8 mouse cellular contexts compared by ENCODE assay signal in the genomic region with DNA sequence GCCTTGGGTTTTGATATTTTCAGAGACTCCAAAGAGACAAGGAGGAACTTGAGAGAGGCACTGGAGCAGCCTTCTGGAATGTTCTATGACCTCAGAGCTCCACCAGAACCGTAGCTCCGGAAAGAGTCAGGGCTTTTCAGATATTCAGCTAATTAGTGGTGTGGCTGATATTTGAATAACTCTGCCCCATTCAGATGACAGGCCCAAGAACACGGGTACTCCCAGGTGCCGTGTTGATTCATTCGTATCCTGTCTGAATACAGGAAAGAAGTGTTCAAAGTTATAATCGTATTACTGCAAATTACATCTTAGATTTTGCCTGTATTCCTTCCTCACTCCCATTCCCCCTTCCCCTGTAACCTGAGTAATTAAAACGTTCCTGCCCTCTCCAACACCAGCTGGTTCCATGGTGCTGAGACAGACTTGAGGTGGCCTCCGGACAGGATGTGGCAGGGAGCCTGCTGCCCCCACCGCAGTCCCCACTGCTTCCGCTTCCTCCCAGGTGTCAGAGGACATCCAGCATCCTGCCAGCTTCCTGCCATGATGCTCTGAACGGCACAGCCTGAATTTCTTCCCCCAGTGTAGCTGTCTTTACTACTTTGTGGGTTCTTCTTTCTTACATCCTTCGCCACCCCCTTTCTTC. TPM values are rescaled to one million over a fixed set of nuclear protein-coding genes. Genes with fewer than 3 reads are reported as not detected.
DNase-seq lines count a peak whose midpoint lies in the region; ATAC-seq lines count a peak whose summit lies in the region.

No protein-coding gene starts in this region.

- ATAC-seq in kidney, embryonic 16.5 days (ENCODE audit: low FRiP score, low TSS enrichment): 0 out of 2 replicates have a peak, but pooled peaks have one; percentile 59

- no peak overlapping the region; the same call in 1 of the 2 replicates for H3K4me3 ChIP-seq in embryonic facial prominence, embryonic 10.5 days
- no peak overlapping the region for H3K4me3 ChIP-seq in kidney, embryonic 16.5 days (ENCODE audit: low read length)
- peak overlapping the region; percentile 77 for H3K4me3 ChIP-seq in megakaryocyte, embryonic 14.5 days (replicated peaks)

- H3K27ac ChIP-seq in embryonic facial prominence, embryonic 10.5 days (replicated peaks): peak overlapping the region; percentile 73
- peak overlapping the region; percentile 69; the same call in 1 of the 2 replicates for H3K27ac ChIP-seq in kidney, embryonic 16.5 days (ENCODE audit: low read length)

- H3K9me3 ChIP-seq in embryonic facial prominence, embryonic 10.5 days: no peaks in the 10 kb centered on the region
- no peaks in the 10 kb centered on the region for H3K9me3 ChIP-seq in kidney, embryonic 16.5 days (ENCODE audit: low read length)
- no peaks in the 10 kb centered on the region for H3K9me3 ChIP-seq in megakaryocyte, embryonic 14.5 days

- DNase-seq in CD4-positive helper T cell, adult 2 months (ENCODE audit: low read depth, low spot score): peak; percentile 79
- DNase-seq in embryonic facial prominence, embryonic 10.5 days (ENCODE audit: low spot score): peak; percentile 63
- DNase-seq in cerebellum, adult 9-11 months: no peak
- DNase-seq in cerebellum, adult 8-10 months: no peak
- no peak for DNase-seq in ovary, postnatal 14 days (ENCODE audit: low spot score)
- DNase-seq in gastrocnemius, postnatal 36 days: no peak

- WGBS in embryonic facial prominence, embryonic 10.5 days: 59% methylated on average over 12 of the region's 12 CpGs
- 42% methylated on average over 12 of the region's 12 CpGs for WGBS in kidney, embryonic 16.5 days

- no peak overlapping the region for H3K9ac ChIP-seq in kidney, embryonic 16.5 days (replicated peaks; ENCODE audit: low read length)

- H3K4me2 ChIP-seq in kidney, embryonic 16.5 days (replicated peaks; ENCODE audit: low read depth, low read length): no peak overlapping the region

- peaks cover 35% of the 10 kb centered on the region for H3K4me1 ChIP-seq in embryonic facial prominence, embryonic 10.5 days
- H3K4me1 ChIP-seq in kidney, embryonic 16.5 days (ENCODE audit: insufficient read depth, low read length): 0 out of 2 replicates have a peak, but pooled peaks cover 8% of the 10 kb centered on the region
- peaks cover 35% of the 10 kb centered on the region for H3K4me1 ChIP-seq in megakaryocyte, embryonic 14.5 days

- intact Hi-C loops in gastrocnemius, postnatal 36 days (cut with DNase I): no loop called here

- no peaks in the 10 kb centered on the region for H3K36me3 ChIP-seq in embryonic facial prominence, embryonic 10.5 days (replicated peaks)
- H3K36me3 ChIP-seq in kidney, embryonic 16.5 days (ENCODE audit: insufficient read depth, low read length): no peaks in the 10 kb centered on the region
- H3K36me3 ChIP-seq in megakaryocyte, embryonic 14.5 days (replicated peaks; ENCODE audit: low read length): no peaks in the 10 kb centered on the region

- no peaks in the 10 kb centered on the region for H3K27me3 ChIP-seq in embryonic facial prominence, embryonic 10.5 days (replicated peaks; ENCODE audit: low read depth, poor library complexity, severe bottlenecking)
- no peaks in the 10 kb centered on the region for H3K27me3 ChIP-seq in kidney, embryonic 16.5 days (ENCODE audit: insufficient read depth, low read length)
- H3K27me3 ChIP-seq in megakaryocyte, embryonic 14.5 days (replicated peaks): peaks cover 23% of the 10 kb centered on the region

RNA-seq across cellular contexts. Expression of a gene that starts 36.8 kb away (rescaled TPM):
- 79.1 and 86.2 TPM in 2 replicates for polyA plus RNA-seq in embryonic facial prominence, embryonic 10.5 days (2016; fragmentation: Nextera tagmentation; extraction: Ambion mirVana)
- 54.5 and 60.7 TPM in 2 replicates for polyA plus RNA-seq in kidney, embryonic 16.5 days (2015; fragmentation: Nextera tagmentation; extraction: Ambion mirVana)
- polyA plus RNA-seq in megakaryocyte, embryonic 14.5 days (2012; ENCODE audit: insufficient read depth, low replicate concordance): 2.9 TPM in 1 of 2 replicates, not detected in the other
- 1 to 10 TPM; 6.3 to 7.1 TPM for total RNA-seq in gastrocnemius, postnatal 36 days (2021)

RNA-seq across cellular contexts. Expression of a gene that starts 37.4 kb away (rescaled TPM):
- 32.6 and 35.8 TPM in 2 replicates for polyA plus RNA-seq in embryonic facial prominence, embryonic 10.5 days (2016; fragmentation: Nextera tagmentation; extraction: Ambion mirVana)
- 24.9 and 28.0 TPM in 2 replicates for polyA plus RNA-seq in kidney, embryonic 16.5 days (2015; fragmentation: Nextera tagmentation; extraction: Ambion mirVana)
- polyA plus RNA-seq in megakaryocyte, embryonic 14.5 days (2012; ENCODE audit: insufficient read depth, low replicate concordance): 33.2 and 37.0 TPM in 2 replicates
- total RNA-seq in gastrocnemius, postnatal 36 days (2021): 10 to 100 TPM; 10.5 to 11.7 TPM

RNA-seq across cellular contexts. Expression of a gene that starts 59.5 kb away (rescaled TPM):
- polyA plus RNA-seq in embryonic facial prominence, embryonic 10.5 days (2016; fragmentation: Nextera tagmentation; extraction: Ambion mirVana): 0.35 and 0.82 TPM in 2 replicates
- 2.8 and 3.2 TPM in 2 replicates for polyA plus RNA-seq in kidney, embryonic 16.5 days (2015; fragmentation: Nextera tagmentation; extraction: Ambion mirVana)
- not detected in 2 replicates for polyA plus RNA-seq in megakaryocyte, embryonic 14.5 days (2012; ENCODE audit: insufficient read depth, low replicate concordance)
- 1 to 10 TPM; 7.5 to 8.6 TPM for total RNA-seq in gastrocnemius, postnatal 36 days (2021)

Comparison
In these comparisons a context has a peak if more than half of its experiments do, and no peak if none do; other contexts are left out.
1. DNase-seq: peak in CD4-positive helper T cell, adult 2 months (single experiment) and embryonic facial prominence, embryonic 10.5 days (single experiment); none in cerebellum, adult 9-11 months (single experiment), cerebellum, adult 8-10 months (single experiment), ovary, postnatal 14 days (single experiment) and gastrocnemius, postnatal 36 days (0 of 2).
2. RNA of a gene that starts 36.8 kb away (polyA plus RNA-seq): 79.1 to 86.2 TPM in embryonic facial prominence, embryonic 10.5 days and 54.5 to 60.7 TPM in kidney, embryonic 16.5 days; 2.9 TPM in megakaryocyte, embryonic 14.5 days; every median in the first group is over 10 times any median in the second.